Mouse (Mus musculus) large intestine, adult 2 months (tissue): Measurements from ENCODE around the gene Slit3. TPM values are rescaled to one million over a fixed set of nuclear protein-coding genes. Genes with fewer than 3 reads are reported as not detected.

Experiments
- DNase-seq: peaks from one replicate; pipeline ENCODE4 v3.0.0-alpha.2; 2012; ENCODE audit warnings: low read depth, low spot score
- WGBS: fragments of 180-500 bp; shearing (Covaris S2); methylation state at CpG from one replicate; pipeline ENCODE4 v1.1.7; 2018; 5-methylcytosine and 5-hydroxymethylcytosine counted together
- polyA plus RNA-seq: library from polyadenylated mRNA; depleted of rRNA; stranded (reverse); fragments of >200 nt; gene quantifications from 2 replicates; pipeline ENCODE4 v1.2.3, GENCODE M21; 2012

Gene Slit3
- polyA plus RNA-seq, 1 experiment: 4.4 TPM

- no peak for DNase-seq
- 89% methylated on average over 10 of the region's 10 CpGs for WGBS
Observed at GRCm38 (mm10) chr11:35261562-35262087, 140.6 kb downstream of the Slit3 start.

- 70% methylated on average over 12 of the region's 12 CpGs for WGBS
- DNase-seq: no peak
Observed at GRCm38 (mm10) chr11:35262289-35262941, 141.4 kb downstream of the Slit3 start.

- whole genome bisulfite sequencing: 86% methylated on average over 3 of the region's 3 CpGs
Observed at GRCm38 (mm10) chr11:35264749-35265148, 143.7 kb downstream of the Slit3 start.

GRCm38 (mm10) chr11:35270396-35270795, 149.4 kb downstream of the Slit3 start:
- DNase-seq: no peak
- 88% methylated on average over 9 of the region's 9 CpGs for WGBS

More at GRCm38 (mm10) chr11:35264749-35265148, 143.7 kb downstream of the Slit3 start:
- no peak for DNase-seq

- DNase-seq: no peak
Observed at GRCm38 (mm10) chr11:35273416-35273815, 152.4 kb downstream of the Slit3 start.

GRCm38 (mm10) chr11:35274036-35274435, 153.0 kb downstream of the Slit3 start:
- WGBS: 69% methylated on average over 3 of the region's 3 CpGs
- no peak for DNase-seq

More at GRCm38 (mm10) chr11:35273416-35273815, 152.4 kb downstream of the Slit3 start:
- WGBS: 21% methylated on average over 10 of the region's 10 CpGs

GRCm38 (mm10) chr11:35275300-35275699, 154.3 kb downstream of the Slit3 start:
- WGBS: 77% methylated on average over 7 of the region's 7 CpGs
- no peak for DNase-seq

GRCm38 (mm10) chr11:35276001-35276400, 155.0 kb downstream of the Slit3 start:
- 74% methylated on average over 11 of the region's 11 CpGs for WGBS
- DNase-seq: no peak

GRCm38 (mm10) chr11:35278128-35278769, 157.2 kb downstream of the Slit3 start:
- WGBS: 48% methylated on average over 16 of the region's 16 CpGs
- DNase-seq: no peak

- WGBS: 16% methylated on average over 6 of the region's 6 CpGs
- no peak for DNase-seq
Observed at GRCm38 (mm10) chr11:35280826-35281225, 159.8 kb downstream of the Slit3 start.

- no peak for DNase-seq
- WGBS: 73% methylated on average over 5 of the region's 5 CpGs
Observed at GRCm38 (mm10) chr11:35282001-35282632, 161.1 kb downstream of the Slit3 start.

- no peak for DNase-seq
- 65% methylated on average over 12 of the region's 12 CpGs for WGBS
Observed at GRCm38 (mm10) chr11:35282825-35283571, 162.0 kb downstream of the Slit3 start.

- 69% methylated on average over 3 of the region's 3 CpGs for WGBS
- no peak for DNase-seq
Observed at GRCm38 (mm10) chr11:35283767-35284166, 162.7 kb downstream of the Slit3 start.

GRCm38 (mm10) chr11:35286578-35287390, 165.8 kb downstream of the Slit3 start:
- no peak for DNase-seq
- 77% methylated on average over 13 of the region's 13 CpGs for WGBS

- WGBS: 68% methylated on average over 7 of the region's 7 CpGs
Observed at GRCm38 (mm10) chr11:35288056-35288455, 167.0 kb downstream of the Slit3 start.

GRCm38 (mm10) chr11:35288761-35289278, 167.8 kb downstream of the Slit3 start:
- DNase-seq: no peak
- WGBS: 58% methylated on average over 14 of the region's 14 CpGs

More at GRCm38 (mm10) chr11:35288056-35288455, 167.0 kb downstream of the Slit3 start:
- DNase-seq: no peak

- no peak for DNase-seq
- WGBS: 79% methylated on average over 8 of the region's 8 CpGs
Observed at GRCm38 (mm10) chr11:35292228-35292747, 171.3 kb downstream of the Slit3 start.

GRCm38 (mm10) chr11:35293197-35293596, 172.2 kb downstream of the Slit3 start:
- WGBS: 72% methylated on average over 5 of the region's 5 CpGs
- no peak for DNase-seq
